Mouse (Mus musculus) erythroblast, adult 5-6 weeks (primary cell): ENCODE results near the gene Kcnd2. TPM values are rescaled to one million over a fixed set of nuclear protein-coding genes. Genes with fewer than 3 reads are reported as not detected.

Source experiments
- ATAC-seq: replicated peaks from 2 replicates; pipeline ENCODE4 v1.8.0; 2016; ENCODE audit warnings: moderate number of reproducible peaks, mild to moderate bottlenecking, moderate TSS enrichment, inconsistent platforms; ENCODE audit not compliant: poor library complexity, low FRiP score, severe bottlenecking
- total RNA-seq, 2 experiments: library from RNA; stranded (forward) in 1 of 2; stranded (reverse) in 1 of 2; fragments of 150-400 nt in 1 of 2; fragments of 200-764, 138-1000 nt in 1 of 2; gene quantifications; 2 replicates each; pipeline versions ENCODE4 v1.2.3 to v1.2.4; 2015 to 2017; ENCODE audit warnings: low replicate concordance in 2 of 2

The Kcnd2 gene
- total RNA-seq, 2 experiments from 2014 or later, result not detected

DNA sequence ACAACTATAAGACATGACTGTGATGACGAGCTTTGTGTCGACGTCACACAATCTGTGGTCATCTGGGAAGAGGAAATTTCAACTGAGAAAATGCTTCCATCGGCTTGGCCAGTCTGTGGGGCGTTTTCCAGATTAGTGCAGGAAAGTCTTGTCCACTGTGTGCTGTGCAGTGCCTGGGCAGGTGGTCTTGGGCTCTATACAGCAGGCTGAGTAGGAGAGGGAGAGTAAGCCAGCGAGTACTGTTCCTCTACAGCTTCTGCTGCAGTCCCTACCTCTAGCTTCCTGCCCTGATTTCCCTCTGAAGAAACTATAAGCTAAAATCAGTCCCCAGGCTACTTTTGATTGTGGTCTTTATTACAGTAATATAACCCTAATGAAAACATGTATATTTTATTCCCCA lies 448.8 kb downstream of the Kcnd2 start:
- no peak for ATAC-seq

- no peak for ATAC-seq
Observed at GRCm38 (mm10) chr6:21664638-21665037, 449.3 kb downstream of the Kcnd2 start.

DNA sequence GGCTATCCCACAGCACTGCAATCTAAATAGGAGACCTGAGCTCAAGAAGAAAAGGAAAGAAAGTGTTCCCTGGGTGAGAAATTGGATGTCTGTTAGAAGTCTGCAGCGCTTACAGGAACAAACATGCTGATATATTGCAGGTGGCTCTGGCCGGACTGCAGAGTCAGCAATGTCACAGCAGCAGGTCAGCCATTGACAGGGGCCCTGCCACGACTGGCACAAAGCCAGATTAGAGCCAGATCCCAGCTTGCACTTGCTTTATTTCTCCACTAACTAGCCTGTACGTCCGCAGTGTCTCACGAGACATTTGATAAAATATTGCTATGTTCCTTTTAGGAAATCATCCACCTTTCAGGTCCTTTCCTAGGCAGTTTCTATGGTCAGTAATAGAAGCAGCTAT lies 468.9 kb downstream of the Kcnd2 start:
- no peak for ATAC-seq

DNA sequence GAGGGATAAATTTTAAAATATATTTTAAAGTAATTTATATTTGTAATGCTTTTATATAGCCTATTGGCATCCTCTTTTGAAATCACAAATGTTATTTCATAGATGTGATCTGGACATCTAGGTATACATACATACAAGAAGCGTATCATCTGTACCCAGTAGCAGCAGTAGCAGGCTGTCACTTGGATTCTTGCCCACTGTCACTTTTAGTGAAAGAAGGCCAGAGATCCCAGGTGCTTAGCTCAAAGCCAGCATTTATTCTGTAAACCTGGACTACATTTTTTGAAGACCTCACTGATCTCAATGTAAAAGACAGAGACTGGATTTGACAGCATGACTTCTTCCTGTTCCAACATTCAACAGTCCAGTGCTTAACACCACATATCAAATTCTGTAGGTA lies 471.1 kb downstream of the Kcnd2 start:
- no peak for ATAC-seq

GRCm38 (mm10) chr6:21692861-21693350 lies 477.6 kb downstream of the Kcnd2 start:
- no peak for ATAC-seq

DNA sequence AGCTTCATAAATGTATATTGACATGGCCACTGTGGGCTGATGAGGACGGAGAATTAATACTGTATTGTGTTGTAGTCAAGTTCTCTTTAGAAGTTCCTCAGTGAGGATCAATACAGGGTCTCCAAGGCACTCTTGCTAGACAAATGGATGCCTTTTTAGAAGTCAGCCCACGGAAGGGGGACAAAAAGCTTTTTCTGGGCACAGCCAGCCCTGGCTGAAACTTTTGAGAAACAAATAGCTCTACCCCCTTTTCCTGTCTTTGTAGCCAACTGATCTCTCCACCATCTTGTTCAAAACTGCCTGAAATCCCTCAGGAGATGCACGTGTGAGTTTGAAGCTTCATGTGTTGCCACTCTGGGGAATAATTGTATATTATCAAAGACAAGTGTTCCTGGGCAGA lies 482.3 kb downstream of the Kcnd2 start:
- ATAC-seq, result no peak

- ATAC-seq, result no peak
Observed at GRCm38 (mm10) chr6:21701131-21701530, 485.8 kb downstream of the Kcnd2 start.

- no peak for ATAC-seq
Observed at GRCm38 (mm10) chr6:21709228-21709627, 493.9 kb downstream of the Kcnd2 start.

- ATAC-seq, result no peak
Observed at GRCm38 (mm10) chr6:21719121-21719520, 503.8 kb downstream of the Kcnd2 start.

GRCm38 (mm10) chr6:21722238-21722637 lies 506.9 kb downstream of the Kcnd2 start:
- ATAC-seq, result no peak

- no peak for ATAC-seq
Observed at GRCm38 (mm10) chr6:21740606-21741005, 525.3 kb downstream of the Kcnd2 start.

DNA sequence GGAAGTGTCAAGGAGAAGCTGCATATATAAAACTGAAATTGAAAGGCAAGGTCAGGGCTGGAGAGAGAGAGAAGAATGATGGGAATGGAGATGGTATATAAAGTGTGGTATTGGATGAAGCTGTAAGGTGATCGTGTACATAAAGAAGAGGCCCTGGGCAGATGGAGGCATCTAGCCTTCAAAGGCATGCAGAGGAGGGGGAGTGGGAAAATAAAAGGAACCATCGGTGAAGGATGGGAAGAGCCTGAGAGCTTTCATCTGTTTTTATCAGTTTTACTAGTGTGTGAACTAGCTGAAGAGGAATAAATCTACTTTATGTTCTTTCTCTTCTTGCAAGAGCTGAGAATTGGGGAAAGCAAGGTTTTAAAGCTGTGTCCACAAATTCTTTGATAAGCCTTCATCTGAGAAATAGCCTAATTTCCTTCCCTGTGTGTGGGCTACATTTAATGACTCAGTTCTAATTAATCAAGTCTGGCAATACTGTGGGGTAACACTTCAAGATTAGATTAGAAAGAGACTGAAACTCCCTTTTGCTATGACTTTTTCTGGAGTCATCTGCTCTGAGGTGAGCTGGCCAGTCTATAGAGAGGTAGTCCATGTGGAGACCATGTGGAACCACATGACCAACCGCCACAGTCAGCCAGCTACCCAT lies 529.4 kb downstream of the Kcnd2 start:
- no peak for ATAC-seq

DNA sequence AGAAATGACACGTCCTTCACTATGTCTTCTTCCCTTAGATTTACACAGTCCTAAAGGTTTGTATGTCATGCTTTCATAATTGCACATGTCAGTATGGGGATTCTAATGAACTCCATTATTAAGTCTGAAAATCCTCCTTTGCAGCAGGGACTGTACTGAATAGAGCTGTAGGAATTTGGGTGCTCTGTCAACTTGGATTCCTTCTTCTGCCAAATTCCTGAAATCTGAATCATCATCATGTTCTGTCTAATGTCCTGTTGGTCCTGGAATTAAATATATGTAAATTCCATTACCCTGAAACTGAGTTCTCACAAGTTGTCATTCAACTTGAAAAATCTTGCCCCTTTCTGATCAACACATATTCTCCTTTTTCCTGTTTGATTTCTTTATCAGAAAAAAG lies 532.2 kb downstream of the Kcnd2 start:
- ATAC-seq, result no peak

- ATAC-seq, result no peak
Observed at GRCm38 (mm10) chr6:21767787-21768221, 552.5 kb downstream of the Kcnd2 start.

DNA sequence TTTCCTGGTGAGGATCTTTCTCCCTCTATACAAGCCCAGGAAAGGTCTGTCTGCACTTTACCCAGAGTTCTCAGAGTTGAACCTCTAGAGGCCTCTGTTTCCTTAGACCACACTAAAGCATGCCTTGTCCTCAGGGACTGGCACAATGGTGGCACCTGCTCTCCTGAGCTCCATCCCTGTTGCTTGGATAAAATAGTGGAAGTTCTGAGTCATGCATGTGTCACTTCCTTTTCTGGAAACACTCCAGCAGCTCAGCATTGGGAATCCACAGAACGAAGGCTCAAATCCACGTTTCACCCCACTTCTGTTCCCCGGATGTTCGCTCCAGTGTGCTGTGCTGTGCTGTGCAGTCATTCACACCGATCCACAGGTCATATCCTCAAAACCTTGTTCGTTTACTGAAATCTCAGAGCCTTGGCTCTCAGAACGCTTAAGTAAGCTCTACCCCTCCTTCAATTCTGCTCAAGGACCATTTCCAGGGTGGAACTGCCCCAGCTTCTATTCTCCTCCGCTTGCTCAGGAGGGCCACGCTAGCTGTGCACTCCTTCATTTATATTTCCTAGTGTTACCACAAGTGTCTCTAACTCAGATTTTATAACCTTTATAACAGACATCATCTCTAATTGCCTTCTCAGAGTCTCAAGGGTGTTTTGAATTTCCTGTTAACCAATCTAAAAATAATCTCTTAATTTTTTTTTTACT lies 553.6 kb downstream of the Kcnd2 start:
- no peak for ATAC-seq

- ATAC-seq, result no peak
Observed at GRCm38 (mm10) chr6:21769447-21769809, 554.1 kb downstream of the Kcnd2 start.

- ATAC-seq, result no peak
Observed at GRCm38 (mm10) chr6:21774213-21774916, 559.1 kb downstream of the Kcnd2 start.
